Mouse (Mus musculus): Measurements from ENCODE around the gene Tmem74b.

Gene Tmem74b

DNA sequence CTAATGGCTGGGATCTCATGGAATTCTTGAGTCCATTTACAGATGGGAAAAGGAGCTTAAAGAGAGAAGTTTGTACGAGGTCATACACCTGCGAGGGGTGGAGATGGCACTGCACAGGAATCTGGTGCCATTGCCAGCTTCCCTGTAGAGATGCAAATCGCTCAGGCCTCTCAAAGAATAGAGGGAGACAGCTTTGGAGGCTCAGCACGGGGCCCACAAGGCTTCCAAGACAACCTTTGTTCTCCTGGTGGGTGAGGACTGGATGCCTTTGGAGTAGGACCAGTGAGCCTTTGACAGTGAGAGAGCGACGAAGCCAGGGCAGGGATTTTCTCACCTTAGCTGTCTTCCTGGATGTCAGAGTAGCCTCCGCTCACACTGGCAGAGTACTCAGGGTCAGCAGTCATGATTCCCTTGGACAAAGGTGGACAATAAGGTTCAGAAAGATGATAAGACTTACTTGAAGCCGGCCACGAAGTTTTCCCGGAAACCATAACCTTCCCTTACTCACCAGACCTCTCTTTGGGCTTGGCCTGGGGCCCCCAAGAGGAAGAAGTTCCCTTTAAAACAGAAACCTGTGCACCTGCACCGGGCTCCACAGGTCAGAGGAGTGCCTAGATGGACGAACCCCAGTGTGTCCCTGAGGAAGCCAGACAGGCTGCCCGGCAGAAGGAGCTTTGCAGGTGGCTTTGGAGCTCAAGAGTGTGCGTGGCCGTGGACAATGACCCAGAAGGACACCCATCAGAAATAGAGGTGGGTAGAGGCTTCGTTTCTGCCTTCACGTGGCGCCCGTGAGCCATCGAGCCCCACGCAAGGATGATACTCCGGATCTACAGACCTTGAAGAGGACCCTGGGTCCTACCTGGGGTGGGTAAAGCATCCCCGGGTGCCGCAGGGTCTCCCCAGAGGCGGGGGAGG is at the start of gene Tmem74b:
Tmem74b (plus strand) TSS at position 778 of the 915 bp plus-strand sequence.
- no peak for DNase-seq (ENCODE audit: low spot score in 2 of 2)

DNA sequence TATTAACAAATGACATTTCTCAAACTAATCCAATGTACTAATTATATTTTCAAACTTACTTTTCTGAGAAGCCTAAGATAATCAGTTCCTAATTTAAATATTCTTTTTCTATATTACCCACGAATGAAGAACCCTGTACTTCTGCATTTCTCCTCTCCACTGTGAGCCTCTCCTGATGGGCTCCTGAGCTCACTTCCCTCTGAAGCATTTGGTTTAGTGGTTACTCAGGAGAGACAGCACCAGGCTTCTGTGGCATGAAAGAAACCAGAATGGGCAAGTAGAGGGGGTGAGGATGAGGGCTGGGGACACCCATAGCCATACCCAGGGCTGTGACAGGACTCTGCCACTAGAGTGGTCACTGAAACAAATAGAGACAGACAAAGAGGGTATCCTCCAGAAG is 49.8 kb upstream of the Tmem74b start:
- no peak for DNase-seq (ENCODE audit: low spot score in 2 of 2)

DNA sequence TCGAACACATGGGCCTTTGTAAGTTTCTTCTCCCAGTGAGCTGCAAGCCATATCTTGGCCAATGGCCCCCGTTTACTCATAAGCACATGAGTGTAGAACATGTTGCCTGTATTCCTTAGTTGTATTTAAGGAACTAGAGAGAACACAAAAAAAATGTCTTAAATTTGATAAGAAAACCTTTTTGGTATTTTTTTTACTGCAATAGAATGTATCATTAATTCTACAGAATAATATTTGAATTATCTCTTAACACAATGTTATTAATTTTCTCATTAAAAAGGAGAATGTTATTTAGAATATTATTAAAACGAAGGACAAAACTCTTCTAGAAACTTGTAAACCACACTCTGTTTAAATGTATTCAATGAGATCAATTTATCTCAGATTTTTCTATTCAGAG is 33.4 kb upstream of the Tmem74b start, which contains the start of gene Rad21l:
Rad21l (minus strand) TSS at position 101 of the 400 bp plus-strand sequence.
- no peak for DNase-seq (ENCODE audit: low spot score in 2 of 2)

DNA sequence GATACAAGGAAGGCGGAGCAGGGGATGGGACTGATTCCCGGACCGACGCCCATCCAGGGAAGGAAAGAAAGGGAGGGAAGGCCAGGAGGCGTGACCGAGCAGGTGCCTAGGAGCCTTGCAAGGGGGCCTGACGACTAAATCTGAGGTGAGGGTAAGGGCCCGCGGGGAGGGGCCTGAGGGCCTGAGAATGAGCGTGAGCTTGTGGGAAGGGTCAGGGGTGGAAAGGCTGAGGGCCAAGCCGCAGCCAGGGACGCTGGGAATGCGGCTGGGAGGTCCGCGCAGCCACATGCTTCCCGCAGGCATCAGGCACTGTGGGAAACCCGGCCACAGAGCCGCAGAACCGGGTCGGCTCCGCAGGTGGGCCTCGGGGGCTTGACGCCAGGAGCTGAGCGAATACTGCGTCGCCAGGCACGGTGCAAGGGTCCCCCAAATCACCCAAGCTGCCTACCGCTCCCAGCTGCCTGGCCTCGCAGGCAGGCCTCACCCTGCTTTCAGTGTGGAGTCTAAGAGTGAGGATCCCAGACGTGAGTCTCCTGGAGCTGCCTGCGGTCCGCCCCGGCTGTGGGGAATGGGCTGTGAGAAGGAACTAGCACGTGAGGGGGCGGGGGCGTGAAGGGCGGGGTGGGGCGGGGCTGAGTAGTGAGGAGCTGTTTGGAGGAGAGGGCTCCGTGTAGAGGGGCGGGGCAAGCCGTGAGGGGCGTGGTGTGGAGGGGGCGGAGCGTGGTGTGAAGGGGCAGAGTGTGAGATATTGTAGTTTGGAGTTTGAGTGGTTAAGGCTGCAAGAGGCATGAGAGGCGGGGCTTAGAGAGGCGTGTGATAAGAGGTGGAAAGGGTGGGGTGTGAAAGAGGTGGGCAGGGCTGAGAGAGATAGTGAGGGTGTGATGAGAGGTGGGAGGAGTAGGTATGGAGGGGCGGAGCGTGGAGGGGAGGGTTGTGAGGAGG is 31.5 kb upstream of the Tmem74b start:
- no peak for DNase-seq (ENCODE audit: low spot score in 2 of 2)

GRCm38 (mm10) chr2:151670968-151671329 is 30.9 kb upstream of the Tmem74b start:
- no peak for DNase-seq (ENCODE audit: low spot score in 2 of 2)

- DNase-seq (ENCODE audit: low spot score in 2 of 2): no peak
Observed at GRCm38 (mm10) chr2:151676234-151676633, 25.6 kb upstream of the Tmem74b start.

DNA sequence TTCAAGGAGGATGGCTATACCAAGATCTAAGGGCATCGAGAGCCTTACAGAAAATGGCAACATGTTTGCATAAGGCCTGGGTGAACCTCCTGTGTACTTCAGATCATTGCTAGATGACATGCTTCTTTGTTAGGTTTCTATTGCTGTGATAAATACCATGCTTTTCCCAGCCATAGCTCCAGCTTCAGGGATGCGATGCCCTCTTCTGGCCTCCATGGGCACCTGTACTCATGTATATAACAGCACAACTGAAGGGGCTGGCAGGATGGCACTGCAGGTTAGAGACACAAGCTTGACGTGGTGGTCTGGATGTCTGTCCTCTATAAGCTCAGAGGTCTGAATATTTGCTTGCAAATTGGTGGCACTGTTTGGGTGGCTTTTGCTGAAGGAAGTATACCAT is 19.5 kb upstream of the Tmem74b start:
- no peak for DNase-seq (ENCODE audit: low spot score in 2 of 2)

- DNase-seq (ENCODE audit: low spot score in 2 of 2): no peak
Observed at GRCm38 (mm10) chr2:151682976-151683375, 18.8 kb upstream of the Tmem74b start.

DNA sequence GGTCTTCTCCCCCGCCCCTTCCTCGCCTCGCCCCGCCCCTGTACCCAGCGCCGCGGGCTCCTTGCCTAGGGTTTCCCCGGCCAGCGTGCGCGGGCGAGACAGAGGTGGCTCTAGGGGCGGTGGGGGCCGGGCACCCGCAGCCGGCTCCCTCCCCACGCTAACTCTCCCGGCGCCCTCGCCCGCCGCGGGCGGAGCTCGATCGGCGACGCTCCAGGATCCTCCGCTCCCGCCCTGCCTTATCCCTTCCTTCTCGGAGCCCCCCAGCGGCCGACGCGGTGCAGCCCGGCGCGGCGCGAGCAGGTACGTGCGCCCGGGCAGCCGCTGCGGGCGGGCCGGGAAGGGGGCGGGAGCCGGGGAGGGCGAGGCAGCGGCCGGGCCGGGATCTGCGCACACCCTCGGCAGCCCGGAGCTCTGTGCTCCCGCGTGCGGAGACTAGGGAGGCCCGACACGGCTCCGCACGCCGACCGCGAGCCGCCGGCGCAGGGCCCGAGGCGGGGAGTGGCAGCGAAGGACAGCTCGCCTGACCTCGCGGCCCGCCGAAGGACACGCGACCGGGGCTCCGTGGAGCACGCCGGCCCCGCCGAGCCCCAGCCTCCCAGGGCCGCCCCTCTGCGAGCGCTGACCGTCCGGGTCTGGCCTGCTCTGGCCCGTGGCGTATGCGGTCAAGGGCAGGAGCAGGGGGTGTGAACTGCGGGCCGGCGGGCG is 490 bp downstream of the Tmem74b start:
- no peak for DNase-seq (ENCODE audit: low spot score in 2 of 2)

DNA sequence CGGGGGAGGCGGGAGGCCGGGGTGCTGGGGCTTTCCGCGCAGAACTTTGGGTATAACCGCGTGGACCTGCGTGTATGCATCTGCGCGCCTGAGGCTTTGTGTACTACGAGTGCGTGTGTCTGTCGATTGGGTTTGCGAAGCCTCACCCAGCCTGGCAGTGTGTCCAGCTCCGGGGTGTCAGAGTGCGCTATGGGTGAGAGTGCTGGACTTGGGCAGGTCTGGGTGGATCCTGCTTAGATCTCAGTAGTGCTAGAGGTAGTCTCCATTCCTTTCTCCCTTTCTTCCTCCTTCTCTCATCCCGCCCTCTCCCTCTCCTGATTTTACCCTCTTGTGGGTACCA is 1.0 kb downstream of the Tmem74b start:
- no peak for DNase-seq (ENCODE audit: low spot score in 2 of 2)

- no peak for DNase-seq (ENCODE audit: low spot score in 2 of 2)
Observed at GRCm38 (mm10) chr2:151712647-151713046, 10.8 kb downstream of the Tmem74b start.

- no peak for DNase-seq (ENCODE audit: low spot score in 2 of 2)
Observed at GRCm38 (mm10) chr2:151715526-151715925, 13.7 kb downstream of the Tmem74b start.

GRCm38 (mm10) chr2:151716318-151717055 is 14.7 kb downstream of the Tmem74b start:
- DNase-seq (ENCODE audit: low spot score in 2 of 2): no peak

DNA sequence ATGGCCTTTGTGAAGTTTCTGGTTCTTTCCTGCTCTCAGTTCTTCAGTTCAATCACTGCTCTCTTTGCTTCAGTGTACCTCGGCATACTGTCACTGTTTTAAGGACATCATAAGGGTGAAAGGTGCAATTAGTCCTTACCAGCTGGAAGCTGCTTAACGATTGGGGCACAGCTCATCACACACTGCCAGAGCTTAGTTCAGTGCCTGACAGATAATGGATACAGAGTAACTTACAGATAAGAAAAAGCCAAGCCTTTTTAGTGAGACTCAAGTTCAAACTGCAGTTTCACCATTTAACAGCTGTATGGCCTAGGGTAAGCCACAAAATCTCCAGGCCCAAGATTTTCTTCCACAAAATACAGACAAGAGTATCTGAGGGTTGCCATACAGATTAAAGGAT is 22.3 kb downstream of the Tmem74b start:
- no peak for DNase-seq (ENCODE audit: low spot score in 2 of 2)

DNA sequence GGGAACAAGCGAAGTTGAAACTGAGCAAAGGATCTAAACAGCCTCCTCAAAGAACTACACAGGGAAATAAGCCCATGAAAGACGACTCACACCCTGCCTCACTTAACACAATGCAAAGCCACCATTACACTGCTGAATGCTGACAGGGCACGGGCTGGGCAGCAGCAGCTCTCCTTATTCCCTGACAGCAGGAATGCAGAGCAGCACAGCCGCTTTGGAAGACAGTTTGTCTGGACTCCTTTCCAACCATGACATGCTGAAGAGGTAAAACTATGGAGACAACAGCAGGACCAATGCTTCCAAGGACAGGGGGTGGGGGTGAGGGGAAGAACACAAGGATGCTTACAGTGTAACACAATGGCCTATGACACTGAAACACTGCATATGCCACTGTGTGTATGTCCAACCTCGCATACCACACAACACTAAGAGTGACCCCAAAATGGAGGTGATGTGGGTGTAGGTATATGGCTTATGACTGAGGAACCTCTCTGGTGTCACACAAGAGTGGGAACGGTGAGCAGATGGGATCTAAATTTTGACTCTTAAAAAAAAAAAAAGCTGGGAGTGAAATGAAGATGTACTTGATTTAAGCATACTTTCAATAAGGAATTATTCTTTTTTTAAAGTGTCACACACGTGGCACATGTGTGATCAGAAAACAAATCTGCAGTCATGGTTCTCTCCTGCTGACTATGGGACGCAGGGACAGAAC is 31.5 kb downstream of the Tmem74b start:
- DNase-seq (ENCODE audit: low spot score in 2 of 2): no peak

GRCm38 (mm10) chr2:151735422-151735821 is 33.6 kb downstream of the Tmem74b start:
- no peak for DNase-seq (ENCODE audit: low spot score in 2 of 2)

DNA sequence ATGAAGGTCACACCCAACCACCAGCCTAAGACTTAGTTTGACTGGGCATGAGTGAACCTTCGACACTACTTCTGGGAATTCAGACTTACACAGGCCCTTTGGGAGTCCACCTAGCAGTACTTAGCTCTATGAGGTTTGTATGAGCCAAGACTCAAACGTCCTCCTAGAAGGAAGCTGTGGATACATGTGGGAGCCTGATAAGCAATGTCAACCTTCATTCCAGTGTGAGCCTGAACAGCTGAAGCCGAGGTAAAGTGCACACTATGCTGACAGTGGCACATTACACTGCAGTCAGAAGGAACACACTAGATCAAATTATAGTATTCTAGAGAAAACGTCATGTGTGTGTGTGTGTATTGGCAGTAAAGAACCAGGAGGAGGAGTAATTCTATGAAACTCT is 36.7 kb downstream of the Tmem74b start:
- no peak for DNase-seq (ENCODE audit: low spot score in 2 of 2)

DNA sequence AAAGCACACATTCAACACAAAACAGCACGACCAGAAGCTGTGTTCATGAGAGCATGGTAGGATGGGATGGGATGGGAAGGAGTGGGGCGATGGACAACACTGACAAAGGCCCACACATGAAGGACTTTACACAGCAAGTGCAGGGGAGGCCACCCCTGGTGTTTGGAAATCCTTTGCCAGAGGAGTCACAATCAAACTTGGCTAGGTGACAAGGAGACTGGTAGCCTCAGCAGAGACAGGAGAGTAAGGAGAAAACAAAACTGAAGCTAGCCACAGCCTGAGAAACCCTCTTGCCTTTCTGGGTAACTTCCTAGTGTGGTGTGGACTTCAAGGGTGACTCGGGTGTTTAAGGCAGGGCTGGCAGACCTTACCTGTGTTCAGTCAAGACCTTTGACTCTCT is 37.3 kb downstream of the Tmem74b start:
- DNase-seq (ENCODE audit: low spot score in 2 of 2): no peak

- DNase-seq (ENCODE audit: low spot score in 2 of 2): no peak
Observed at GRCm38 (mm10) chr2:151739505-151739904, 37.7 kb downstream of the Tmem74b start.

GRCm38 (mm10) chr2:151740741-151741526 is 39.1 kb downstream of the Tmem74b start:
- DNase-seq (ENCODE audit: low spot score in 2 of 2): peak; percentile 83 to 89
